Mouse (Mus musculus): Measurements from ENCODE around the gene Ccdc124. TPM values are rescaled to one million over a fixed set of nuclear protein-coding genes. Genes with fewer than 3 reads are reported as not detected.
"Not testable (repeated sequence)": the region's sequence is repeated elsewhere in the genome, so short reads cannot be mapped to it uniquely, and the experiment has no call there.

Gene Ccdc124
- total RNA-seq, 2 experiments from 2014 or later, result 88.0 to 95.9 TPM

DNA sequence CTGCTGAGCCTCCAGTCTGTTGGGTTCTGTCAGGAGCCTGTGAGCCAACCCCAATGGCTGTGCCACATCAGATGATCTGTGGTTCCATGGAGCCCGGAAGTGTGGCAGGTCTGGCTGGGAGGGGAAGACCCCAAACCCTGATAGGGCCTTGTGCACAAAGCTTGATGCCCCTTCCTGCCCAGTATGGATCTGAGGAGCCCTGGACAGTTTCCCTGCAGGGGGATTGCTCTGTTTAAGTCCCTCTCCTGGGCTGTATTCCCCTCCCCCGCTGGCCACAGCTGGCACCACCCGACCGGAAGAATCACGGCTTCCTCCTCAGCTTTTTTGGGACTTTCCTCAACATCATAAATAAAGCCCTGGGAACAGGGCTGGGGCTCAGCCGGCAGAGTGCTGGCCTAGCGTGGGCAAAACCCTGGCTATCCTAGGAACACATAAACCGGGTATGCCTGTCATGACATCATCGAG, 40.7 kb downstream of the Ccdc124 start:
- intact Hi-C loops (cut with DNase I), result no loop called here
- no peak for DNase-seq (ENCODE audit: low spot score in 2 of 2)

DNA sequence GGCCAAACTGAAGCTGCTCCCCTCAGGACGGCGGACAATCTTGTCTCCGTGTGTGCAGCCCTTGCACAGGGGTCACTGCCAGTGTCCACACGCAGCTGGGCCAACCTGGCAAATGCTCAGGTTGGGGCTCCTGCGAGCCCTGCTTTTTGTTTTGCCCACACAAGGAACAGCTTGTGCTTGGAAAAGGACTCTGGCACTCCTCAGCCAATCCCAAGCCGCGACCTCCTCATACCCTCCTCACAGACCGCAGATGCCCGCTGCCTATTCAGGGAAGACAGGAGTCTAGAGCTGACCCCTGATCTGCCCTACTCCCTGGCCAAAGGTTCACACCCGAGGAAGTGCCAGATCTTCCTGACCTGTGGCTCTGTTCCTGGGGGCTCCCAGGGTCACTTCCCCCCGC, 41.4 kb downstream of the Ccdc124 start:
- intact Hi-C loops (cut with DNase I), result no loop called here
- DNase-seq (ENCODE audit: low spot score in 2 of 2), result no peak

DNA sequence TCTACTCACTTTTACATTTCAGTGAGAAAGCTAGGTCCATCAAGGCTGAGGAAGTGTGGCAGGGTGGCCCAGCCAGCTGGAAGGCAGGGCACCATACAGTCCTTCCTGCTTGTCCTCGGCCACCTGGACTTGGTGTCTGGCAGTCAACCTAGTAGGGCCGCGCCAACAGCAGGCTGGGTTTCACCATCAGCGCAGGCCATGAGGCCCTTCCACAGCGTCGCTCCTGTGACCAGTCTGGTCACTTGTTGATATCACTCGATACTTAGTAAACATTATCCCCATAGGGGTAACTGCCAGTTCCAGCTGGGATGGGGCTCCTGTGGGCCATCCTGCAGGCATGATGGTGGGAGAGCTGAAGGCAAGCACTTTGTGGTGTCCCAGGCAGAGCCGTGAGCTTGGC, 42.2 kb downstream of the Ccdc124 start:
- DNase-seq (ENCODE audit: low spot score in 2 of 2), result no peak
- intact Hi-C loops (cut with DNase I), result no loop called here

DNA sequence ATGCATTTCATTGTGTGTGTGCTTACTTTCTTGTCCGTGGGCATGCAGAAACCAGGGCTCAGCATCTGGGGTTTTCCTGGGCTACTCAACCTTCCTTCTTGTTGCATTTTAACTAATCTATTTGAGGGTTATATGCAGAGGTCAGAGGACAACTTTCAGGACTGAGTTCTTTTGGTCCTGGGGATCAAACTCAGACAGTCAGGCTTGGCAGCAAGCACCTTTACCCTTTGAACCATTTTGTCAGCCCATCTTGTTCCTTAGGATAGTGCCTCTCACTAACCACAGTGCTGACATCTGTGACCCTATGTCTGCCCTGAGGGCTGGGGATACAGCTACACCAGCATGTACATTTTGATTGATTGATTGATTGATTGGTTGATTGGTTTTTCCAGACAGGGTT, 45.9 kb downstream of the Ccdc124 start:
- intact Hi-C loops (cut with DNase I), result no loop called here
- no peak for DNase-seq (ENCODE audit: low spot score in 2 of 2)

DNA sequence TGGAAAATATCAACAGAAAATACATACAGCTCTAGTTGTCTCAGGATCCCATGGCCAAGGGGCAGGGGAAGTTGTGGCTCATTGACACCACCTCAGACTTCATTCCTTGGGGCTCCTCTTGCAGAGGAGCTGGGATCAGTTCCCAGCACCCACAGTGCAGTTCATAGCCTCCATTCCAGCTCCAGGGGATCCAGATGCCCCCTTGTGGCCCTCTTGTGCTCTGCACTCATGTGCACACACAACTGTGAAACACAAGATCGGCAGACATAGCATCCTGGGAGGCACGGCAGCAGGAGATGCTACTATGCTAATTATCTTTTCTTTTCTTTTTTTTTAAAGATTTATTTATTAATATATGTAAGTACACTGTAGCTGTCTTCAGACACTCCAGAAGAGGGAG, 46.7 kb downstream of the Ccdc124 start:
- intact Hi-C loops (cut with DNase I), result no loop called here
- no peak for DNase-seq (ENCODE audit: low spot score in 2 of 2)

DNA sequence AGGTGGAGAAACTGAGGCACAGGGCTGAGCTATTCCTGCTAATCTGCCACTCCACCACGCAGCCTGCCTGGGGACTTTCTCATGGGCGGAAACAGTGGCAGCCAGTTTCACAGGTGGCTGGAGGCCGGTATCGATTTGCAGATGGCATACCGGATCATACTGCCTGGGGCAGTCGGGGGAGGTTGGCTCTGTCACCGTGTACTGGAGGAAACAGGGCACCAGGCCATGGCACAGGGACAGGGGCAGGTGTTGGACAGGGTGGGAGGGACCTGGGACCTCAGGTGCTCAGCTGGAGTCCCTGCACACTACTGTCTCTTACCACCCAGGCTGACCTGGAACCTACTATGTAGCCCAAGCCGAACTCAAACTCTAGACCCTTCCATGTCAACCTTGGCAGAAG, 47.9 kb downstream of the Ccdc124 start:
- intact Hi-C loops (cut with DNase I), result no loop called here
- DNase-seq (ENCODE audit: low spot score in 2 of 2), result no peak

DNA sequence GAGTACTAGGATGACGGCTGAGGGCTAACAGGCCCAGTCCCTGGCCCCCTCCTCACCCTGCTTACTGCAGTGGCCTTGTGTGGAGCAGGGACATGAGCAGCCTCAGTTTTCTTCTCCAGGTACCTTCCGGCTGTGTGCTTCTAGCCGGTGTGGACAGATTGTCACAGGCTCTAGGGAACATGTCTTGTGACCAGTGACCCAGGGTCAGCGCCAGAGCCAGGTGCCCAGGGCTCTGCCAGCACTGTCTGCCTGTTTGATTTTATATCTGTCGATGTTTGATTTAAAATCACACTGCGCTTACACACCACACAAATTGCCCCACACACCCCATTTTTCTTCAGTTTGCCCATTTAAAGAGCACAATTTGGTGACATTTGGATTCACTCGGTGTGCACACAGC, 49.9 kb downstream of the Ccdc124 start:
- DNase-seq (ENCODE audit: low spot score in 2 of 2), result no peak
- intact Hi-C loops (cut with DNase I), result no loop called here

DNA sequence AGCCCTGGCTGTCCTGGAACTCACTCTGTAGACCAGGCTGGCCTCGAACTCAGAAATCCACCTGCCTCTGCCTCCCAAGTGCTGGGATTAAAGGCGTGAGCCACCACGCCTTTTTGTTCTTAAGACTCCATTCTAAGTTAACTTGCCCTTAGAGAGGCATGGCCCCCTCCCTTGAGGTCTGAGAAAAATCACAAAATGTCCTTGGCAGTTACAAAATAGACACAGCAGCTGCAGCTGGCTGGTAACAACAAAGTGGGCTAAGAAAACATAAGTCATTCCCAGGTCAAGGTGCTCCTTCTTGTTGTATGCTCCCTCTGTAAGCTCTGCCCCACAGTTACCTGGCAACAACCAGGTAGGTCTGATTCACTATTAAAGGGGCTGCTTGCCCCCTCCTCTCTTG, 51.1 kb downstream of the Ccdc124 start:
- DNase-seq (ENCODE audit: low spot score in 2 of 2); intact Hi-C loops (cut with DNase I): not testable (repeated sequence)

DNA sequence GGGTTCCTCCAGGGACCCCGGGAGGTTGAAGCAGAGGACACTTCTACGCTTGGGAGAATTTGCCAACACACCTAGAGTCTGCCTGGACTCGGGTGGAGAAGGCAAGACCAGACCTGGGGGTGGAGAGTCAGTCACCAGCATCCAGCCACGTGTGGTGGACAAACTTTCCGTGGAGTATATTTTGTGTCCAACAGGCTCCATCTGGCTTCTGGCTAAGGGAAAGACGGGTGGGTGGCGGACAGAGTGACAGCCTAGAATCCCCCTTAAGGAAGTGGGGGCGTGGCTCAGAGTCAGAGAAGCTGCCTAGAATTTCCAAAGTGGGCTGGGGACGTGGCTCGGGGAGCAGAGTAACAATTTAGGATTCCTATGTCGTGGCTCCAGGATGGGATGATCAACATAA, 51.7 kb downstream of the Ccdc124 start:
- intact Hi-C loops (cut with DNase I), result loop anchor here (1.0 kb wide), 1 partner anchor 19 kb away; no protein-coding TSS in a partner anchor

DNA sequence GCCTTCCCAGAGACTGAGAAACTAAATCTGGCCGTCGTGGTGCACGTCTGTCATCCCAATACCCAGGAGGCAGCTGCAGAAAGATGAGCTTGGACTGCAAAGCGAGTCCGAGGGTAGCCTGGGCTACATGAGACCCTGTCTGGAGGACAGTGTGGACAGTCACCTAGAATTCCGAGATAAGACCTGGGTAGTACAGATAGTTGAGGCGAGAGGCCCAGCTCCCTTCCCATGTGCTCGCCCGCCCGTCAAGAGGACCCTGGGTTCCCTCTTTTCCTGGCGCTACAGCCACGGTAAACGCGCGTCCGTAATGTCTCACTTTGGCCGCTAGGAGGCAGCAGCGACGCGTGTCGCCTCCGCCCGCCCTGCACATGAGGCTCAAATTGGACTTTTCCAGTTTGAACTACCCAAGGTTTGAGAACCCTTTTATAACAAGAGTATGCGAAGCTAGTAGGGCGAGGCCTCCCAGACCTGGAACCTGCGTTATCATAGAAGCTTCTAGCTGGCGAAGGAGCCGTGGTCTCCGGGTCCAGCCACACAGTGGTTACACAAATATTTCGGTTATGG, 52.3 kb downstream of the Ccdc124 start:
- intact Hi-C loops (cut with DNase I), result loop anchor here (1.0 kb wide), 1 partner anchor 20 kb away; no protein-coding TSS in a partner anchor
- DNase-seq (ENCODE audit: low spot score in 2 of 2), result no peak

More for the DNA sequence above, 51.7 kb downstream of the Ccdc124 start:
- peak in 1 of 2 experiments; percentile 86 for DNase-seq (ENCODE audit: low spot score in 2 of 2)

DNA sequence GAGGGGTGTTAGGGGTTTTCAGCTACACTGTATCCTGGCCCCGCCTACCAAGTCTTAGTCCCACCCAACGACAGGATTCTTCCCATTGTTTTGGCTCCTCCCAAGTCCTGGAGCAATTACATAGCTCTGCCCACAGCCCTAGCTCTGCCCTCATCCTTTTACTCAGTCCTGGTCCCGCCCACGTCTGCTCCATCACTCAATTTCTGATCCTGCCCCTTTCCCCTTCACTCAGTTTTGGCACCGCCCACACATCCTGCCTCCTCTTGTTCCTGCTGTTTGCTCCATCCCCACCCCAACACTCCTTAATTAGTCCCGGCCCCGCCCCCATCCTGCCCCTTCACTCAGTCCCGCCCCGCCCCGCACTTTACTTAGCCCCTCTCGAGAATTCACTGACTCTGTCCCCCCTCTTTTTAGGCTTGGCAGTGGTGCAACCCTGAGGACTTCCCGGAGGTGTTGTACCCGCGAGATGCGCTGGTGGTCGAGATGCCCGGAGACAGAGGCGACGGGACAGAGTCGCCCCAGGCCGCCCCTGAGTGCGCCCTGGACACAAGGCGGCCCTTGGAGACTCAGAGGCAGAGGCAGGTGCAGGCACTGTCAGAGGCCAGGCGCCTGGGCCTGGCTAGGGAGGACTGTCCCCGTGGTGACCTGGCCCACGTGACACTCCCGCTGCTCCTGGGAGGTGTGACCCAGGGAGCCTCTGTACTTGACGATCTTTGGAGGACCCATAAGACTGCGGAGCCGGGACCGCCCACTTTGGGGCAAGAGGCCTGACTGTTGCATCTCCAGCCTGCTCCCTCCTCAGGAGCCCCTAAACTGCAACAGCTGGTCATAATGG, 53.4 kb downstream of the Ccdc124 start:
- DNase-seq (ENCODE audit: low spot score in 2 of 2), result no peak
- intact Hi-C loops (cut with DNase I), result no loop called here

Small RNA genes within 50 kb of the gene (microRNA-seq; reads per million reads assigned to microRNA genes)
- 2.0 to 3.4 reads per million in 2 experiments for gene Mir7067

Other genes starting within 250 kb of the Ccdc124 start
- not detected for gene Gdf15, start 241.5 kb downstream of the Ccdc124 start, total RNA-seq (2021)
- 10 to 100 TPM; 12.7 to 18.1 TPM for gene Pgpep1, start 213.5 kb downstream of the Ccdc124 start, total RNA-seq (2021)
- 10 to 100 TPM; 62.9 to 63.5 TPM for gene Lsm4, start 200.7 kb downstream of the Ccdc124 start, total RNA-seq (2021)
- 100 to 1,000 TPM; 209 to 225 TPM for gene Jund, start 175.0 kb downstream of the Ccdc124 start, total RNA-seq (2021)
- under 1 TPM; 0.18 to 0.30 TPM for gene Iqcn, start 170.5 kb downstream of the Ccdc124 start, total RNA-seq (2021)
- not detected for gene Gm3336, start 155.4 kb downstream of the Ccdc124 start, total RNA-seq (2021)
- gene Pde4c, start 150.2 kb downstream of the Ccdc124 start, total RNA-seq (2021), result 1 to 10 TPM; 1.6 to 1.7 TPM
- 100 to 1,000 TPM; 830 to 904 TPM for gene Rab3a, start 119.3 kb downstream of the Ccdc124 start, total RNA-seq (2021)
- gene Mpv17l2, start 113.0 kb downstream of the Ccdc124 start, total RNA-seq (2021), result 10 to 100 TPM; 34.5 to 43.2 TPM
- 100 to 1,000 TPM; 150 to 152 TPM for gene Pik3r2, start 97.2 kb downstream of the Ccdc124 start, total RNA-seq (2021)
- gene Mast3, start 68.9 kb downstream of the Ccdc124 start, total RNA-seq (2021), result 100 to 1,000 TPM; 298 to 350 TPM
- under 1 TPM; 0.80 to 0.83 TPM for gene Il12rb1, start 65.5 kb downstream of the Ccdc124 start, total RNA-seq (2021)
- gene Arrdc2, start 34.2 kb downstream of the Ccdc124 start, total RNA-seq (2021), result 10 to 100 TPM in 1 of 2 experiments, 1 to 10 TPM in 1; 9.5 to 12.2 TPM
- gene Kcnn1, start 10.7 kb downstream of the Ccdc124 start, total RNA-seq (2021), result 10 to 100 TPM; 19.1 to 20.9 TPM
- 10 to 100 TPM in 1 of 2 experiments, 1 to 10 TPM in 1; 8.2 to 10.9 TPM for gene Slc5a5, start 18.8 kb upstream of the Ccdc124 start, total RNA-seq (2021)
- gene Rpl18a, start 23.5 kb upstream of the Ccdc124 start, total RNA-seq (2021), result 100 to 1,000 TPM; 550 to 570 TPM
- gene Map1s, start 32.0 kb upstream of the Ccdc124 start, total RNA-seq (2021), result 10 to 100 TPM; 71.2 to 80.7 TPM

Data from left cerebral cortex, postnatal 25 days (tissue).